Mouse (Mus musculus): ENCODE measurements around the gene Abhd16a.
A peak's percentile ranks its signal among the peaks of the same experiment; 100 is the strongest.

The Abhd16a gene

DNA sequence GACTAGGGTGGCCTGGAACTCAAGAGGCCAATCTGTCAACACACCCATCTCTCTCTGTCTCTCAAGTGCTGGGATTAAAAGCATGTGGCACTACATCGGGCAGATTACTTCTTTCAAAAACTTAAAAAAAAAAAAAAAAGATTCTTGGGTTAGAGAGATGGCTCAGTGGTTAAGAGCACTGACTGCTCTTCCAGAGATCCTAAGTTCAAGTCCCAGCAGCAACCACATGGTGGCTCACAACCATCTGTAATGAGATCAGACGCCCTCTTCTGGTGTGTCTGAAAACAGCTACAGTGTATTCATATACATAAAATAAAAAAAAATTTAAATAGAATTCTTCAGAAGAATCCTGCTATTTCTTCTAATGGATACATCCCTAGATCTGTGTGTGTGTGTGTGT is 912 bp upstream of the Abhd16a start:
- no peak for DNase-seq

DNA sequence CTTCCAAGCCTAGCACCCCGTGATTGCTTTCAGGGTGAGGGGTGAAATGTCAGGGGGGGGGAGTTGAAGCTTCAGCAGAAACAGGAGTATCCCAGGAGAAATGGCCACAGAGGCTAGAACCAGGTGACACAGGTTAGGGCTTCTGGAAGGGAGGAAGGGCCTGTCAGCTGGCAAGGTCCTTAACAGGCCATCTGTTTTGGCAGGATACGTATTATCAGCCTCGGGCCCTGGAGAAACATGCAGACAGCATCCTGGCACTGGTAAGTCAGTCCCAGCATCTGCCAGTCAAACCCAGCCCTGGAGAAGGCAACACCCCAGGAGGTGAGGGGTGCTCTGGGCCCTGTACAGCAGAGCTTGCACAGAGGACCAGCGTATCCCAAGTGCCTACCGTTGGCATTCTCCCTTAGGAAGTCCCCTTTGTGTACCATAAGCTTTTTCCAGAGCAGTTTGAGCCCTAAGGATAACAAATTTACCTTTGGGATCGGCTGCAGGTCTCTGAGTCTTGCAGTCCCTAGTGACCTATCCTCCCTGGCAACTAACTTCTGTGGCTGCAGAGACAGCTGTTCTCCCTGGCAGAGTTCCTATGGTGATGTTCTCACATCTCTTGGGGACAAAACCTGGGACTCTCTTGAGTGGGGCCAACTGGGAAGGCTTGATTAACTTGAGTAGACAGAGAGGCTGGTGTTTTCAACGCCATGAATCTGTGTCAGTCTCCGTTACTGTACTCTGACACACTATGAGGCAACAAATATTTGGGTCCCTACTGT is 1.3 kb downstream of the Abhd16a start:
- no peak for DNase-seq

DNA sequence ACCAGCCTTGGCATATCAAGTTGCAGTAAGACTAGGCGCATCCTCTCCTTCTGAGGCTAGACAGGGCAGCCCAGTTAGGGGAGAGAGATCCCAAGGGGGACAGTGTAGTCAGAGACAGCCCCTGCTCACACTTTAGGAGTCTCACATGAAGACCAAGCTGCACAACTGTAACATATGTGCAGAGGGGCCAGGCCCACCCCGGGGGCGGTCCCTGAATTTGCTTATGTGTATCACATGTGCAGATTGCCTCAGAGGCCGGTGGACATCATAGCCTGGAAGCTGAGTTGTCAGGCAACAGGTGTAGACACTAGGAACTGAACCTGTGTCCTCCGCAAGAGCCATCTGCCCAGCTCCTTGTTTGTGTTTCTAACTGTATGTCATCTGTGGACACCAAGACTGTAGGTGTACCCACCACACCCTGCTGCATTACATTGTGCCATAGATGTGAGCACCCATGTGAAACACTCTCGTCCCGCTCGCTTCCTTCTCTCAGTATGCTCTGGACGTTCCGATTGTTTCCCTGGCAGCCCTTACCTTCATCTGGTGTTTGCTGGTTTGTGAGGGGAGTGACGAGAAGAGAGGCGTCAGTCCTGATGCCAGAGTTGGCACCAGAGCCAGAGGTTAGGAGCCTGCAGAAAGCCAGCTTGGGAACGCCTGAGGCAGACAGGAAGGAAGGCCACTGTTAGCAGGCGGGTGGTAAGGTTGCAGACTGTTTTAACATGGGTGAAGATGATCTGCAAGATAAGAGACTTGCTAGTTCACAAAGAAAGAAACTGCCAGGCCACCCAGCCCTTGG is 3.5 kb downstream of the Abhd16a start:
- no peak for DNase-seq

DNA sequence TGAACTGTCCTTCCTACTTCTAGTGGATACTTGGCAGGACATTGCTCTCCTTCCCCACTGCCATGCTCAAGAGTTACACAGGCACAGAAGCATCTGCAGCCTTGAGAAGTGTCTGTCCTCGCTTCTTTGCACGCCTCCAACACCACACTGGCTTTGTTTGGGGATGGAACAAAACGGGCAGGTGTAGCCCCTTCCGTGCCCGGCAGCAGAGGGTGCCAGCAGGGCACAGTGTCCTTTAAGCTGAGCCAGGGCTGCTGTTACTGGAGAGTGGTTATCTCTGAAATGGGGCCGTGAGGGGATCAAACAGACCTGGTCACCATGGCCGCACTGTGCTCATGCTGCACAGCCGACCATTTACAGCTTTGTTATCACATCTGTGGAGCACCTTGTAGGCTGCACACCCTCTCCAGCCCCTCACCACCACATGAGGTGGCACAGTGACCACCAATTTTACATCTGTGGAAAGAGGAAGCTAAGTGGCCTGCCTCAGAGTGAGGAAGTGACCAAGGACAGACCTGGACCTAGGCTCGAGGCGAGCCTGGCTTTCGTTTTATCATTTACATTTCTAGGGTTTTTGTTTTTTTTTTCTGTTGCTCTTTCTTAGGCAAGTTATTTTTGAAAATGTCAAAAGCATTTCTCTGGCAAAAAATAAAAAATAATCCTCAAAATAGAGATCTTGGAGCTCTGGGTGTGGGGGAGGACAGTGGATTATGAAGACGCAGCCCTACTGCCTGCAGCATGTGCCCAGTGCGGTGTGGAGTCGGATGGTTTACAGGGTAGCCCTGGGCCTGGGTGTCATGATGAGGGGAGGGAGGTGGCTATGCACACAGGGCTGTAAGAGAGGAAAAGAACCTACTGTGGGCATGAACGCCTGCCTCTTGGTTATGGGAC is 5.7 kb downstream of the Abhd16a start:
- DNase-seq = no peak

DNA sequence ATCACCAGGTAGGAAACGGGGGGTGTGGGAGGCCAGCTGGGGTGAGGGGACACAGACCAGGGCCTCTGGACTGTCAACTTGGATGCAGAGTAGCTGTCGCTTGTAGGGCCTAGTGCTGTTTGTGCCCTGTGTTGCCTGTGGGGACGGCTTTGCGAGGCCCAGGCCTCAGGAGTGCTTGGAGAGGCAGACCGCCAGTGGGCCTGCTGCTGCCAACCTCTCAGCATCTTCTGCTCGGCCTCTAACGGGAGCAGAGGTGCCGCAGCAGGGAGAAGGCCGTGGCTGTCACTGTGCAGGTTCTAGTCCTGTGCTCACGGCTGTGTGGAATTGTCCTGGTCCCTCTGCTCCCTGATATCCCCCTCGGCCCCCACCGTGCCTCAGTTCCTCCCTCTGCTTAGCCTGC is 7.5 kb downstream of the Abhd16a start:
- DNase-seq = no peak

DNA sequence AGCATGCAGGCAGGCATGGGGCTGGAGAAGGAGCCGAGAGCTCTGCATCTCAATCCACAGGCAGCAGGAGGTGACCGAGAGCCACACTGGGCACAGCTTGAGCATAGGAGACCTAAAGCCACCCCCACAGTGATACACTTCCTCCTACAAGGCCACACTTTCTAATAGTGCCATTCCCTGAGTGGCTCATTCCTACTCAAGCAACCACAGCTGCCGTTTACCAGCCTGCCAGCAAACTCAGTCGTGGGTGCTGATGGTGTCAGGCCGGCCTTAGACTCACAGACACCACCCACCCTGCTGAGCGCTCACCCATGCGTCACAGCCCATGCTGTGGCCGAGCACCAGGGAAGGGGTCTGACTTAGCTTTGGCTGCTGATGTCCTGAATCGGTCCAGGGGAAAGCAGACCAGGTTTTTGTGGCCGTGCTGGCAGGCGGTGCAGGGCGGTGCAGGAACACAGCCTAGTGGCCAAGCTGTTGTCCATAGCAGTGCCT is 8.1 kb downstream of the Abhd16a start:
- DNase-seq = peak; percentile 42 to 53

DNA sequence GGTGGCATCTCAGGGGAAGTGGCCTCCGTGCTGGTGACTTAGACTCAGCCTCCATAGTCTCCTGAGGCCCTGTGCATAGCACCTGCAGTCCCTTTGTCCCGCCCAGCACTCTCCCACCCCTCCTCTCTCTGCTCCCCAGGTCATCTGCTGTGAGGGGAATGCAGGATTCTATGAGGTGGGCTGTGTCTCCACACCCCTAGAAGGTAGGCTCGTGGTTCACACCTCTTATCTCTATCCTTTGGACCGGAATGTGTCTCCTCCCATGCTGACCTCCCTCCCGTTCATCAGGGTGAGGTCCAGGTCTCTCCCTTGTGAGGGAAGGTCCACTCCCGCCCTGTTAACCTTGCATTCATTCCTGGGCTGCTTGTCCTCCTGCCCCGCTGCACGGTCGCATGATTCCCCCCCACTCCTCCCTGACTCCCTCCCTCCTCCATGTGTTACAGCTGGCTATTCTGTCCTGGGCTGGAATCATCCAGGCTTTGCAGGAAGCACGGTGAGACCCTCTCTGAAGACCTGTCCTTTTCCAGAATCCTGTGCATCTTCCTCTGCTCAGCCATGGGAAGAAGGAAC is 11.2 kb downstream of the Abhd16a start:
- peak in 1 of 2 experiments; percentile 76 for DNase-seq

DNA sequence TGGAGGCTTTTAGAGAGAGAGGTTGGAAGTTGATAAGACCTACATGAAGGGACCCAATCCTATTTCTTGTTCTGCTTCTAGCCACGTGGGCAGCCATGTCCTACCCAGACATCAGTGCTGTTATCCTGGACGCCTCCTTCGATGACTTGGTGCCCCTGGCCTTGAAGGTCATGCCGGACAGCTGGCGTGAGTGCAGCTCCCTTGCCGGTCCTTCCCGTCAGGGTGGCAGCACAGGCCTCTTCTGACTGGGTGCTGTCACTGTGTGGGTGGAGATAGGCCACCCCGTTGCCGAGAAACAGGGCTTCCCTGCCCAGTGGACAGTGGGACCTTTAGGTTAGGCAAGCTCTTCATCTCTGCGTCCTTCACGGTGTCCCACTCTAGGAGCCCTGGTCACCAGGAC is 12.1 kb downstream of the Abhd16a start:
- no peak for DNase-seq

DNA sequence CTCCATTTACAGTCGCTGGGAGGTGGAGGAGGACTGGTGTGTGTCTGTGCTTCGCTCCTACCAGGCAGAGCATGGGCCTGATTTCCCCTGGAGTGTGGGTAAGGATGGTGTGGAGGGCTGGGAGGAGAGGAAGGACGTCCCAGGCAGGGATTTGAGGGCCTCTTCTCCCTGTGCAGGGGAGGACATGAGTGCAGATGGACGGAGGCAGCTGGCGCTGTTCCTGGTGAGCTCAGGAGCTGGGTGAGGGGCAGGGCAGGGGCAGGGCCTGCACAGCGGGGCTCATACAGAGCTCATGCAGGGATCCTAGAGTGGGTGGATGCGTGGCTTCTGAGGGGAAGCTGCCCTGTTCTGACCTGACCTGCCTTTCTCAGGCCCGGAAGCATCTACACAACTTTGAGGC is 13.2 kb downstream of the Abhd16a start:
- DNase-seq = no peak

DNA sequence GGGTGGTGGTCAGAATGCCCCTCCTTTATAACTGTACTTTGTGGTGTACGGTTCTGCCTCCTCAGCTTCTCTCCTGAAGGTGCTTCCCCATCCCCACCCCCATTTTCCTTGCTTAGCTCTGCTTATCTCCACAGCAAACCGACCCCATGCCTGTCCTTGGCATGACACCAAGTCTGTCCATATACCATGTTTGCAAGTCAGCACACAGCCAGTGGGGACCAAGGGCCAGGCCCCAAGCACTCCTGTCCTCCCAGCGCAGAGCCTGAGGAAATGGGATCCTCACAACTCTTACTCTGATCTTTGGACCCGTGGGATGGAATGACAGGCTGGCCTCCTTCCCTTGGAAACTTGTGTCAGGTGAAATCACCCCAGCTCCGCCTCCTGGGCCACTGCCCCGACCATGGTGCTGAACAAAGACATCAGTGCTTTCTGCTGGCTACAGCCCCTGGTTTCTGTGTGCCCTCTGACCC is 14.2 kb downstream of the Abhd16a start:
- DNase-seq = peak; percentile 79 to 90

DNA sequence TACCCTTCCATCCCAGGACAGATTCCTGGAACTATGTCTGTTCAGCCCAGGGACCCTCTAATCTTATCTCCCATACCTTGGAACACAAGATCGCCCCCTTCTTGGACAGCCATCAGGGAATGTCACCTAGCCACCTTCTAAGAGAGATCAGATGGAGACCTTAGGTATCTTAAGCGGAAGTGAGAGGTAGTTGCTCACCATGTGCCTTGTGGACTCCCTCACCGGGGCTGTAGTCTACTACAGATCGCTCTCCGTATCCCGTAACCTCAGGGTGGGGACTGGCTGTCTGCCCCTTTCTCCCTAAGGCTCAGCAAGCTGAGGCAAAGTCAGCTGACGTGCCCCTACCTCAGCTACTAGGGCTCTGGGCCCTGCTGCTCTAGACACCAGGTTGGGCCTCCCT is 15.0 kb downstream of the Abhd16a start:
- no peak for DNase-seq

DNA sequence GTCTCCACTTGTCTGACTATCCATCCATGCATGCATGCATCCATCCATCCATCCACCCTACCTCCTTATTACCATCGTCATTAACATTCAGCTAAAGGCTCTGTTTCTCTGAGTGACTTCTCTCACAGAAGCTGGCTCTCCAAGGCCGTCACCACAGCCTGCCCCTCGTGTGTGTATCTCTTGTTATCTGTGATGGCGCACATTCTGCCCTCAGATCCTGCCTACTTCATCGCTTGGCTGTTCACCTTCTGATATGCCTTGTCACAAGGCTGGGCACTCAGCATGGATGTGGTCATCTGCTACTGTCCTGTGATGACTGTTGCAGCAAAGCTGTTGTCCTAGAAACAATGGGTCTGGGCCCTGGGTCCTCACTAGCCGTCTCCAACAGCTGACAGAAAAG is 15.7 kb downstream of the Abhd16a start:
- no peak for DNase-seq

DNA sequence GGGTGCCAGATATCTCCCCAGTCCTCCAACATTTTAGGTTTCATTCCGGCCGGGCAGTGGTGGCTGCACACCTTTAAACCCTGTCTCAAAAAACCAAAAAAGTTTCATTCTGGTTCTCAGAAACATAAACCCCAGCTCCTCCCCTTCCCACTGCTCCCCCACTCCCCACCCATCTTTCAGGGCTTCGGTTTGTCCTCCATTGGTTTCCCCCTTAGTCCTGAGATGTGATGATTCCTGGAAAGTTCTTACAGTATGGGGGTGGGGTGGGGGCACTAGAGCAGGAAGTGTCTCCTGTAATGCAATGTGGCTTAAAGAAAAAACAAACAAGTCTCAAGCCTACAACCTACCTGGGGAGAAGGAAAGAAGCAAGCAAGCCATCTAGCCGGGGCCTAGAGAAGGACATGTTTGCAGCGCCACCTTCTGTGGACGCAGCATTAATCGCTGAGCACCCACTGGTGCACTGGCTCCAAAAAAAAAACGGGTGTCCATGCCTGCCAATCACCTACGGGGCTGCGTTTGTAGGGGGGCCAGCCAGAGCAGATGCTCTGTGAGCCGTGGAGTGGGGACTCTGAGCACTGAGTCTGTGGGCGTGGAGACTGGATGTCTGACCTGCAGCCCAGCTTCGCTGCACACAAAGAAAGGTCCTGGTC is 16.8 kb downstream of the Abhd16a start:
- peak; percentile 61 to 76 for DNase-seq

DNA sequence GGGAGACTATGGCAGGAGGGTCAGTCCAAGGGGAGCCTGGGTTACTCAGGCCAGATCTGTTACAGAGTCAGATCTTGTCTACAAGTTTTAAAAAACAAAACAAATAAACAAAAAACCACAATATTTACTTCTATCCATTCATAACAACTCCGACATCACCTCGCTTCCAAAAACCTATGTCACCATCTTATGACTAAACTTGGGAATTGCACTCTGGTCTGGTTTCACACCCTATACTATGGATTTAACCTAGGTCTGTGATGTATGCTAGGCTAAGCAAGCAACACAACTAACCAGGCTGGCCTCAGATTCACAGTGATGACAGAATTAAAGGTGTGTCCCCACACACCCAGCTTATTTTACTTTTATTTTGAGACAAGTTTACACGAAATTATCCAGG is 17.5 kb downstream of the Abhd16a start:
- no peak for DNase-seq

DNA sequence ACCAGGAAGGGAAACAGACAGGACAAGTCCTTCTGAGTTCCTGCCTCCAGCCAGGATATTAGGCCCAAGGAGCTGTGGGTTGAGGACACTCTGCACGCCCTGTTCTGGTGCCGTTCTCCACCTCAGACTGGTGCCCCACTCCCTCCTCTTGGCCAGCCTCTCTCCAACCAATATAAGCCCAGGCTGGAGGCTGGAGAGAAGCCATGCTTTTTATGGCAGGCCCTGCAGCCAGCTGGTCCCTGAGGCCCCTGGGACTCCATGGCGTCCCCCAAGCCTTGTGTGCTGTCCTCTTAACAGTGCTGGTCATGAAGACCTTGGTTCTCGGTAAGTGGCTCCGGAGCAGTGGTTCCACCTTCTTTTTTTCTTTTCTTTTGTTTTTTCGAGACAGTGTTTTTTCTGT is 19.0 kb downstream of the Abhd16a start, which contains the start of gene Ly6g5c:
Gene Ly6g5c, plus strand, starts transcription at position 183 of the 400 bp plus-strand sequence.
- DNase-seq = no peak

DNA sequence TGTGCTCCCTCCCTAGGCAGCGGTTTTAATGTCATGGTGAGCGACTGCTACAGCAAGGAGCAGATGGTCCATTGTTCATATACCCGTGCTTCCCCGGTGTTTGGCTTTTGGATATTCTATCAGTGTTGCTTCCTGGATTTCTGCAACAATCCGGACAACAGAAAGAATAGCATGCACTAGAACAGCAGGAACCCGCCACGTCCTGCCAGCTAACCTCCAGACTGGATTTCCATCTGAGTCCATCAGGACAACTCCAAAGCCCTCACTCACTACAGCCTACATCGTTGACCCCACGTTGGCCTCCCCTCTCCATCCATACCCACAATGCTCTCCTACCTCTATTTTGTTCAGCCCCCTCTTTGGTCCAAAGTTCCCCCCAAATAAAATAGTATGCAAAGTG is 22.7 kb downstream of the Abhd16a start:
- no peak for DNase-seq

DNA sequence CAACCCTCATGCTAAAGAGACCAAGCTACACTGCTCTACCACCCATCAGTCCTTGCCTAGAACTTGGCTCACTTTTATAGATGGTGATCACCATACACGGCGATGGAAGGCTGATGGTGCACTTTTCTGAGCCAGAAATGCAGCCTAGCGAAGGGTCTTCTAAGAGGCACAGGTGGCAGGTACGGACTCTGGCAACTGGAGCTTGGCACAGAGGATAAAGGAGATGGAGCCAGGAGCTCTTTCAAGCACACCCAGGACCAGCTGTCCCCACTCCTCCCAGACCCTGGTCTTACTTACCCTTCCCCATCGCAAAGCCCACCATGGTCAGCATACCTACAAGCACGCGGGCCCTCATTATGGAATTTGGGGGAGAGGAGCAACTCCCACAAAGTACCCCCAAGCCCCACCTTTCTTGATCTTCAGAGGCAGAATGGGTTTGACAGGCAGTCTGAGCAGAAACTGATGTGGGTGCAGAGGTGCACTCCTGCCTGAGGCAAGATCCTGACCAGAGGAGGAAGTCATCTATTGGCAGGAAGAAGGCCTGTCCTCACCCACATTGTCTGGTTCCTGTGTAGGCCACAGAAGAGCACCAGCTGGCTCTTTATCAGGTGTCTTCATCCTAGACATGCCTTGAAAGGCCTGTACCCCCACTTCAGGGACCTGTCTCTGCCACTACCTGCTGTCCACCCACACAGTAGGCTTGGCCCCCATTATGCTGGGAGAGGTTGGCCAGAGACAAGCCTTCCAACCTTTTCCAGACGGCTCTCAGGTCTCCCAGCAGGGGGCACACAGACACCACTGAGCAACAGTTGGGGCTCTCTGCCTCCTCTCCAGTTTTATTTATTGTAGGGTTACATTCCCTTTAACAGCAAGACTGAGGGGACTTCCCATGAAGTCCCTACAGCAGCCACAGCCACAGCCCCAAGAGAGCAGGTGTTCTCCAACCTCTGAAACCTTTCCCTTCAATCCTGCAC is 26.3 kb downstream of the Abhd16a start, which contains the start of gene Ly6g5b:
Gene Ly6g5b, minus strand, starts transcription at position 383 of the 974 bp plus-strand sequence.
- peak in 1 of 2 experiments; percentile 33 for DNase-seq

DNA sequence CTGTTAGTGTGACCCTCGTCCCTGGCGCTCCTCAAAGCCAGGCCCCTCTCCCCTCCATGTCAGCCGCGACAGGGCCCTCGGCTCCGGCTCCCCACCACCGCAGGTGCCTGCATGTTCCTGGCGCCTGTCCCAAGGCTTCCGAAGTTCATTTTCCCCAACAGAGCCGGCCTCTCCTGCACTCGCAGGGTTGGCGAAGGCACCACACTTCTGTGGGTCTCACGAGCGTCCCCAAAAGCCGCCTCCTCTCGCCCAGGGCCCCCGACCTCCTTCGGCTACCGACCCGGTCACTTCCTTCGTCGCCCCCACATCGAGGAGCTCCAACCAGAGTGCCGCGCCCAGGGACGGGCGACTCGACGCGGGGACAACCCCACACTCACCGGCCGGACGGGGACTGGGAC is 31.7 kb downstream of the Abhd16a start:
- DNase-seq = peak; percentile 65 to 78

DNA sequence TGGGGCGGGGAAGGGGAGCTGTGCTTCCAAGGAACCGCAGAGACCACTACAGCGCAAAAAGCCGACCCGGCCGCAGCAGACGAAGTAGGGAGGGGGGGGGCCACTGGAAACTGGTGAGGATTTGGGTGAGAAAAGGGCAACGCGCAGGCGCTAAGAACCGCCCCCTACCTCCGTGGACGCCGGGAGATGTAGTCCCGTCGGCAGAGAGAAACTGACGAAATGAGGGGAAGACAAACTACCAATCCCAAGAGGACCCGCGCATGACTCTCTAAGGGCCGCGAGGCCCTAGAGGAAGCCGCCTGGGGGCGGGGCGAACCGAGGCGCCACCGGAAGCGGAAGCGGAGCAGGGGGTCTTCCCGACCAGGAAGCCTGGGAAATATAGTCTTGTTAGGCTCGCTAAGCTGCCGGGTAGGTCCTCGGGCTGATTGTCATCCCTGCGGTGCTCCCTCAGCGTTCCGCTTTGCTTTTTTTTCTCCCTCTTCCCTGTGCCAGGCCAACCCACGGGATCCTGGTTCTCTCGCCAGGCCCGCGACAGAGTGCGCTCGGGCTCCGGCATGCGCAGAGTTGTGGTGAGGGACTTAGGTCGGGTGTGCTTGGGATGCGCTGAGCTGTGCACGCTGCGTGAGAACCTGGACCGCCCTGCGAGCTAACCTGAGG is 32.2 kb downstream of the Abhd16a start, which contains the start of gene Gpank1:
Gene Gpank1, plus strand, starts transcription at position 313 of the 657 bp plus-strand sequence.
- peak; percentile 97 to 99 for DNase-seq

DNA sequence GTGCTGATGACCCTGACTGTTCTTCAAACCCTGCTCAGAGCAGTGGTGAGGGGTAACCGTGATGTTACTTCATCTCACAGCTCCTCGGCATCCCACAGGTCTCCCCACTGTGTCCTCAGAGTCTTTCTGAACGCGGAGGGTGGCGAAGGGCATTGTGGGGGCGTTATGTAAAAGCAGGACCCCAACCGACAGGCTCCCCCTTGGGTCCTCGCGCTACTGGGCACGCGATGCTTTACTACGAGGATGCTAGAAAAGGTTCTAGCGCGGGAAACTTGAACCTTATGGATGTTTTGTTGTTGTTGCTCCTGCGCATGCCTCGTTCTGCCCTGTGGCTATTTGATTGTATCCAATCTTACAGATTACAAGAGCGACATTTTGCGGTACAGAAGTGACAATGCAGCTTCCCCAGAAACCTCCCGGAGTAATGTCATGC is 32.8 kb downstream of the Abhd16a start, which contains the start of gene Csnk2b:
Gene Csnk2b, minus strand, starts transcription at position 183 of the 433 bp plus-strand sequence.
- DNase-seq = peak; percentile 57 to 60

Data from kidney, postnatal 25 days (tissue).